Mouse (Mus musculus) lung, adult 2 months (tissue): ENCODE results near the gene Cyp4f16. TPM values are rescaled to one million over a fixed set of nuclear protein-coding genes. Genes with fewer than 3 reads are reported as not detected.
"Not testable (repeated sequence)": the region's sequence is repeated elsewhere in the genome, so short reads cannot be mapped to it uniquely, and the experiment has no call there.

Experiments used
- DNase-seq: peaks from one replicate; pipeline ENCODE4 v3.0.0; 2022
- H3K4me1 ChIP-seq: fragments of 200-500 bp; 2 replicates; pipeline ENCODE4 v1.6.1; 2011; ENCODE audit warnings: low read length; ENCODE audit not compliant: control insufficient read depth, insufficient read depth
- H3K4me3 ChIP-seq: fragments of 200-500 bp; replicated peaks from 2 replicates; pipeline ENCODE3; 2011; ENCODE audit warnings: low read depth, mild to moderate bottlenecking, control low read depth, low read length; ENCODE audit errors: extremely low read depth
- CTCF ChIP-seq: fragments of 200-500 bp; IDR thresholded peaks from 2 replicates; pipeline ENCODE4 v1.5.1; 2011; ENCODE audit warnings: mild to moderate bottlenecking, low read length, control low read depth; ENCODE audit not compliant: insufficient read depth
- POLR2A ChIP-seq: fragments of 200-500 bp; IDR thresholded peaks from 2 replicates; pipeline ENCODE4 v1.6.1; 2011; ENCODE audit warnings: low read depth, mild to moderate bottlenecking, control low read depth, low read length, borderline replicate concordance; ENCODE audit errors: extremely low read depth
- WGBS: fragments of 180-500 bp; shearing (Covaris S2); methylation state at CpG from one replicate; pipeline ENCODE4 v1.1.7; 2018; 5-methylcytosine and 5-hydroxymethylcytosine counted together
- polyA plus RNA-seq: library from polyadenylated mRNA; depleted of rRNA; stranded (reverse); fragments of >200 nt; gene quantifications from 2 replicates; pipeline ENCODE4 v1.2.3, GENCODE M21; 2012; rRNA removed

Cyp4f16 gene
- polyA plus RNA-seq = 24.2 and 24.3 TPM in 2 replicates

- whole genome bisulfite sequencing = 2% methylated on average over 5 of the region's 5 CpGs
- peak; percentile 94 for DNase-seq
- peak; percentile 50; the same call in 1 of the 2 replicates for TF ChIP-seq POLR2A
- peak within 1 kb of the TSS; percentile 62 for H3K4me3 ChIP-seq
- H3K4me1 ChIP-seq = not testable (repeated sequence)
Measured at GRCm38 (mm10) chr17:32536051-32536866, at the start of gene Cyp4f16. Cyp4f16 (plus strand) TSS chr17:32536558.

- peak; percentile 37 for DNase-seq
- H3K4me3 ChIP-seq = peak overlapping the region; percentile 48
- TF ChIP-seq POLR2A (peak; percentile 62; the same call in 1 of the 2 replicates), CTCF (no peak)
- H3K4me1 ChIP-seq = 0 out of 2 replicates have a peak, but pooled peaks cover 2% of the 10 kb centered on the region
- 16% methylated on average over 30 of the region's 30 CpGs for WGBS
Measured at GRCm38 (mm10) chr17:32492349-32492980, 43.9 kb upstream of the Cyp4f16 start.

GRCm38 (mm10) chr17:32494601-32495000 is 41.8 kb upstream of the Cyp4f16 start:
- 26% methylated on average over 1 of the region's 1 CpGs for WGBS
- H3K4me1 ChIP-seq = 0 out of 2 replicates have a peak, but pooled peaks cover 2% of the 10 kb centered on the region
- peak; percentile 51 for DNase-seq
- no peak overlapping the region for H3K4me3 ChIP-seq
- 0 out of 2 replicates have a peak, but pooled peaks have one; percentile 32 for TF ChIP-seq CTCF
- no peak for TF ChIP-seq POLR2A

- 78% methylated on average over 4 of the region's 4 CpGs for WGBS
- DNase-seq, H3K4me3 ChIP-seq, H3K4me1 ChIP-seq: not testable (repeated sequence)
Measured at GRCm38 (mm10) chr17:32500511-32500910, 35.8 kb upstream of the Cyp4f16 start.

DNA sequence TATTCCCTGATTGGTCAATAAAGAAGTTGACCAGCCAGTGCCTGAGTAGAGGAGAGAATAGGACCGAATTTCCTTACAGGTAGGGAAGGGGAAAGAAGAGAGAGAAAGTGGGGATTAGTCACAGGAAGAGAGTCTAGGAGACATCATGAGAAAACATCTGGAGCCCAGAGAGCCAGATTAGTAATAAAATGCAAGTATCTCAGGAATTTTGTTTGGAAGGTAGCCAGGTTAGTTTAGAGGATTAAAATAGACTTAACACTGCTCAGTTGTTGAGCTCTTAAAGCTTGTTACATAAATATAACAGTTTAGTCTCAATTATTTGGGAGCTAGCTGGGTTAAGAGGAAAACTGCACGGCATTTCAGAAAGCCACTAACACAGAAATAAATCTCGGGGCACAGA is 35.3 kb upstream of the Cyp4f16 start:
- no peak for TF ChIP-seq POLR2A
- TF ChIP-seq CTCF = no peak
- DNase-seq = no peak
- H3K4me1 ChIP-seq = 0 out of 2 replicates have a peak, but pooled peaks cover 2% of the 10 kb centered on the region
- 52% methylated on average over 3 of the region's 3 CpGs for WGBS
- no peak overlapping the region for H3K4me3 ChIP-seq

DNA sequence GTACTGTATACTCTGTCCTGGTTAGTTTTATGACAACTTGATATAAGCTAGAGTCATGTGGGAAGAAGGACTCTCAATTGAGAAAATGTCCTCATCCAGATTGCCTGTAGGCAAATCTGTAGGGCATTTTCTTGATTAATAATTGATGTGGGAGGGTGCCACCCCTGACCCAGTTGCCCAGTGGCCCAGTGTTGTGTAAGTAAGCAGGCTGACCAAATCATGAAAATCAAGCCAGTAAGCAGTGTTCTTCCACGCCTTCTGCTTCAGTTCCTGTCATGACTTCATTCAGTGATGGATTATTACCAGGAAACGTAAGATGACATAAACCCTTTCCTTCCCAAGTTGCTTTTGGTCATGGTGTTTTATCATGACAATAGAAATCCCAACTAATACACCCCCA is 33.2 kb upstream of the Cyp4f16 start:
- DNase-seq = no peak
- WGBS = 41% methylated on average over 2 of the region's 2 CpGs

DNA sequence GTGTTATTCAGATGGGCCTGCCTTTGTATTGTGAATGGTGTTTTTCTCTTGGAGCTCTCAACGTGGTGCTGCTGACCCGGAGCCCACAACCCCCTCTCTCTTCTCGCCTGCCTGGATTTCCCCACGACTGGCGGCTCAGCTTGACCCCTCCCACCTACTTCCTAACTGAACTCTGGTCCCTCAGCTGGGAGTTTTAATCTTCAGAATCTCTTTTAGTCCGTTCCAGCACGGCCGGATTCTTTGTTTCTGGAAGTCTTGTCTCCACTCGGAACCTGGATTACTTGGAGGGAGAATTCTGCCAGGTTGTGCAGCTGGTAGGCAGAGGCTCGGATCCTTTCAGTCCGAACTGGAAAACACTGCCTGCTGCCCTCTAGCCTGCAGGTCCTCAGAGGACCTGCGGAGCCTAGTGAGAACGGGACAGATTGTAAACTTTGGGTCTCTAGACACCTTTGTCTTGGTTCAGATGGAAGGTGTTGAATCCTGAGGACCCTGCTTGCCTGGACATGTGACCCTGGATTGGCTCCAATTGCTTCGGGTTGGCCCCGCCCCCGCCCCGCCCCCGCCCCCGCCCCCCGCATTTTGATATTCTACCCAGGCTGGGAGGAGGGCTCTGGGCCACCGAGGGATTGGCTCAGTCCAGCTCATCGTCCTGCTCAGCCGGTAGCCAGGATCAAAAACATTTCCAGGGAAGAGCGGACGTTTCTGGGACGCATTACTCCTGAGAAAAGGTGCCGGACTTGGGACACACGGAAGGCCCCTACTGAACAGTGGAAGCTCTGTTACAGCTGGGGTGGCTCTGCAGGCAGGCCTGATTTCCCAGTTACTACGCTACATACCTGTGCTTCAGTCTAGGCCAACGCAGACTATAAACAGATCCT is 30.3 kb upstream of the Cyp4f16 start, which contains the start of gene Cyp4f17:
Gene Cyp4f17 (plus strand): TSS at position 200 of the 878 bp plus-strand sequence.
- peak; percentile 56 for DNase-seq
- Histone ChIP-seq H3K4me1 (peaks cover 6% of the 10 kb centered on the region; the same call in 1 of the 2 replicates), H3K4me3 (peak within 1 kb of the TSS; percentile 74)
- TF ChIP-seq CTCF = no peak
- peak; percentile 58; the same call in 1 of the 2 replicates for TF ChIP-seq POLR2A
- 2% methylated on average over 30 of the region's 30 CpGs for WGBS

More for the DNA sequence above, 33.2 kb upstream of the Cyp4f16 start:
- TF ChIP-seq POLR2A (no peak), CTCF (no peak)
- Histone ChIP-seq H3K4me1 (peaks cover 6% of the 10 kb centered on the region; the same call in 1 of the 2 replicates), H3K4me3 (no peak overlapping the region)

GRCm38 (mm10) chr17:32506729-32507245 is 29.6 kb upstream of the Cyp4f16 start:
- DNase-seq = no peak
- peaks cover 6% of the 10 kb centered on the region; the same call in 1 of the 2 replicates for H3K4me1 ChIP-seq
- TF ChIP-seq POLR2A = no peak
- TF ChIP-seq CTCF = no peak
- WGBS = 41% methylated on average over 9 of the region's 9 CpGs
- peak overlapping the region; percentile 70 for H3K4me3 ChIP-seq

- no peaks in the 10 kb centered on the region for H3K4me1 ChIP-seq
- H3K4me3 ChIP-seq = no peak overlapping the region
- no peak for DNase-seq
- whole genome bisulfite sequencing = 65% methylated on average over 5 of the region's 5 CpGs
- TF ChIP-seq POLR2A (no peak), CTCF (no peak)
Measured at GRCm38 (mm10) chr17:32516126-32516525, 20.2 kb upstream of the Cyp4f16 start.
